Mouse (Mus musculus) layer of hippocampus, adult 9-11 months (tissue): ENCODE measurements at regions not wholly inside any gene's neighbourhood (a gene's known extent, or its start where the extent isn't known, plus 50 kb on each side); places are given as distances from the start of the nearest gene placed in this dataset.
A peak's percentile ranks its signal among the peaks of the same experiment; 100 is the strongest.
"Not testable (repeated sequence)": the region's sequence is repeated elsewhere in the genome, so short reads cannot be mapped to it uniquely, and the experiment has no call there.

Experiments used
- DNase-seq: peaks from one replicate; pipeline ENCODE4 v3.0.0; 2022

DNA sequence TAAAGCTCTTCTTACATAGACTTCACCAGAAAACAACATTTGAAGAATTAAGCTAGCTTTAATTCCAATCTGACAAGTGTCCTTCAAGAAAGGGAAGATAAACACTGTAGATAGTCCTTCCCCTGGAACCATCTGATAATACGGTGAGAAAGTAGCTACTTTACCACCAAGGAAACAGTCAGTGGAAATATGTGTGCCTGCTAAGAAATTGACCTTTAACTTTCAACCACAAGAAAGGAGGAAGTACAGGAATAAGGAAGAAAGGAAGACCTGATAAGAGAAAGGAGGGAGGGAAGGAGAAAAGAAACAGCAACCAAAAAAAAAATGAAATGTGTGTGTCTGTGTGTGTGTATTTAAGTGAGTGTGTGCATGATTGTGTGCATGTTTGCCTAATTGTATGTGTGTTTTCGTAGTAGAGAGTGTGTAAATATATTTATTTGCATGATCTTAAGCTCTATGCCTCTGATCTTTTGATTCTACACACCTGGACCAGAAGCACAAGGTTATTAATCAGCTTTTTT is 831.3 kb downstream of the Pla2g4a start:
- no peak for DNase-seq

DNA sequence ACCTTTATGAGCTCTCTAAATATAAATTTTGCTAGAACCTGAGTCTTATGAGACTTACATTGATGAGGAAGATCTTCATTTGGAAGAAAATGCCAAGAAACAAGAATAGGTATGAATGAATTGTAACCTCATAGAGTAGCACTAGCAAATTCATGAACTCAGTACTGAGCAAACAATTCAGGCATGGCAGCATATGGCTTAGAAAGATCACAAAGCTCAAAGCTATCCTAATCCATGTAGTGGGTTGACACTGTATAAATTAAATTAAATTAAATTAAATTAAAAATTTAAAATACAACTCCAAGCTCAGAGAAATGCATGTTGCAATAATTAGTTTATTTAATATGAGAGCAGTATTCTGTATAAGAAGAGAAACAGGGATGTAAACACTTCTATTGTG is 832.0 kb downstream of the Pla2g4a start:
- no peak for DNase-seq

DNA sequence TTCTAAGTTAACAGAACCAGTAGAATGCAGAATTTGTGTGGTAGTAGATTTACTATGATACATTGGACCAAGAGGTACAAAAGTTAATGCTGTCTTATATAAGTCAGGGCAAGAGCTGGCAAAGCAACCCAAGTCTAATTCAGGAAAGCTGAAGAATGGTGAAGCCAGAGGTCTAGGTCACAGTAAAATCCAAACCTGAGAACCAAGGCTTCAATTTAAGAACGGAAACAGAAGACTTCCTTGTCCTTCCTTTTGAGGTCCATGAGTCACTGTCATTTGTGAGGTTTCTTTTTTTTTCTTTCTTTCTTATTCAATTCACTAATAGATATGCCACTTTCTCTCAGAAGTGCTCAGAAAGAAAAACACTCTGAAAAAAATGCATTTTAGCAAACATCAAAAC is 833.4 kb downstream of the Pla2g4a start:
- DNase-seq: no peak

DNA sequence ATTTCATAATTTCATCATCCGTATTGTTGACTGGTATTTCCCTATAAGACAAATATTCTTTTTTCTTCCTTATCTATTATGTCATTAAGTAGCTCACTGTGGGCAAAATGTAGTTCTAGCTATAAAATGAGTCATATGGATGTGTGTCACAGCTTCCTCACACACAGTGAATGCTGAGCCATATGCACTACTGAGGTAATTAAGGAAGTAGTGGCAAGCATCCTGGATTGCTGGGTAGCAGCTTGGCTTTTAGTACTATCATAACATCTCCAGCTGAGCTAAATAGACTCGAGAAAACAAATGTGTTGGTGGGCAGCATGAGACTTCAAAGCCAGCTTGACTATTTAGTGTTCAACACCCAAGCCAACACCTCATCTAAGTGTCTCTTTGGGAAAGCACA is 857.7 kb downstream of the Pla2g4a start:
- DNase-seq: peak; percentile 6

DNA sequence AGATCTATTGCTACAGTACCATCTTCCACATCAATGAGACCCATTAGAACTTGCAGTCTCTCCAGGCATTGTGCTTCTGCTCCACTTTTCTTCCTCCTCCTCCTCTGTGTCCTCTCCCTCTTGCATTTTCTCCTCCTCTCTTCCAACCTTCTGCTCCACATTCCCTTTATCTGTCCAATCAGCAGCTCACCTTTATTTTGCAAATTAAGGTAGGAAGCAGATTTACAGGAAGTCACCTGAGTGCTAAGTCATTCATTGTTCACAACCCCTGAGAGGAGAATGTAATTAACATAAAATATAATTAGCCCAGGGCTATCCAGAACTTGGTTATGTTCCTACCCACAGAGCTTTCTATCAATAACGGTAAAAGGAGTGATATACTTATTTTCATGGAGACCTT is 863.7 kb downstream of the Pla2g4a start:
- no peak for DNase-seq

DNA sequence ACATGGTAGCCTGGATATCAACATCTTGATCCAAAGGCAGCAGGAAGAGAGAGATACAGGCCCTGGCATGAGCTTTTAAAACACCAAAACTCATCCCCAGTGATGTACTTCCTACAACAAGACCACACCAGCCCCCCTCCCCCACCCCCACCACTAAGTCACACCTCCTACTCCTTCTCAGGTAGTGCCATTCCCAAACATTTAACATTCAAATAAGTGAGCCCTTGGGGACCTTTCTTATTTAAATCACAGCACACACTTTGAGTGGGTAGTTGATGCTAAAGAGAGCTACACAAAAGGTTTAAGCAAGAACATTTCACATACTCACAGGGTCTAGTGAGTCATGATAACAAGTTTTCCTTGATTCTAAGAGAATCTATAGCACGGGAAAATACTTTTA is 886.4 kb downstream of the Pla2g4a start:
- no peak for DNase-seq

DNA sequence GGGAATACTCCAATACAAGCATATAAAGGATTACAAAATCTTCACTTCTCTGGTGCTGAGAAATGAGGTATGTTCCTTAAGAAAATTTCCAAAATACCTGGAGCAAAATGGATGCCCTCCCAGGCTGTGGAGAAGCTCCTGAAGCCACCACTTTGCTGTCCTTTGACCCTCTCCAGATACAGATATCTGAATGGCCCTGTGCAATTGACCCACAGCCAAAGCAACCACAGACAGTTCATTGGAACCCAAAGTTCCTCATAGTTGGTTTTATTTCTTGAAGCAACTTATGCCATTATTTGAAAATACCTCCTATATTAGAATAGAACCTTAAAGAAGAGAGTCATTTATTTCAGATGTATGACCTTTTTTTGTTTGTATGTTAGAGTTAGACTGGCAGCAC is 891.5 kb downstream of the Pla2g4a start:
- no peak for DNase-seq

DNA sequence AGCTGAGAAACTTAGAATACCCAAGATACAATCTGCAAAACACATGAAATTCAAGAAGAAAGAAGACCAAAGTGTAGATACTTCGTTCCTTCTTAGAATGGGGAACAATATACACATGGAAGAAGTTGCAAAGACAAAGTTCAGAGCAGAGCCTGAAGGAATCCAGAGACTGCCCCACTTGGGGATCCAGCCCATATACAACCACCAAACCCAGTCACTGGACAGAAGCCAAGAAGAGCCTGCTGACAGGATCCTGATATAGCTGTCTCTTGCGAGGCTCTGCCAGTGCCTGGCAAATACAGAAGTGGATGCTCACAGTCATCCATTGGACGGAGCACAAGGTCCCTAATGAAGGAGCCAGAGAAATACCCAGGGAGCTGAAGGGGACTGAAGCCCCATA is 898.1 kb downstream of the Pla2g4a start:
- not testable (repeated sequence) for DNase-seq

DNA sequence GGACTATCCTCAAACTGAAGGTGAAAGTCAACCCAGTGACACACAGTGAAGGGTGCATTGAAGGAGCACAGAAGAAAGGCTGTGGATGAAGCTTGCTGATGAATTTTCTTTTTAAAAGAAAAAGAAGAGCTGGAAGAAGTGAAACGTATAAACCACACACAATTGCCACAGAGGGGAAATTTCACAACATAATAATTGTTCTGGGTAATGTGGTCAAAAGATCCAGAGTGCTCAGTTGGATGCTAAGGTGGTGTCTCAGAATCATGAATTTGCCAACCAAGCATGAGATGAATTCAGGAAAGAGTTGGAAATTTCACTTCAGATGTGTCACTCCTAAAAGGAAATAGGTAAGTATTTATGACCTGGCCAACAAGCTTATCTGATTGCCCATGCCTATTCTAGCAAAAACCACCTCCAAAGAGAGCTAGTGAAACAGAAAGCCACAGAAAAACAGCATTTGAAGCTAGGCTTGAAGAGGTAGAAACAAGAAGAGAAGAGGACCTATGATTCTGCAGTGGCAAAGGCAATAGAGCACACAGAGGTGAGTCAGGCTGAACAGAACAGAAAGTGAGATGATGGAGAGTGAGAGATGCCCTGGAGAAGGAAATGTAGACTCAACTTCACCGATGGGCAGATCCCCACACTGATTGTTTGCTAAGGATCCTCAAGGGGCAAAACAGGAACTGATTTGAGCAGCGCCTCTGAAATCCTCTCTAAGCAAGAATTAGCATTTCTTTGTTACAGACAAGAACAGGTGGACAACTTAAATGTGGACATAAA is 922.7 kb downstream of the Pla2g4a start:
- no peak for DNase-seq

DNA sequence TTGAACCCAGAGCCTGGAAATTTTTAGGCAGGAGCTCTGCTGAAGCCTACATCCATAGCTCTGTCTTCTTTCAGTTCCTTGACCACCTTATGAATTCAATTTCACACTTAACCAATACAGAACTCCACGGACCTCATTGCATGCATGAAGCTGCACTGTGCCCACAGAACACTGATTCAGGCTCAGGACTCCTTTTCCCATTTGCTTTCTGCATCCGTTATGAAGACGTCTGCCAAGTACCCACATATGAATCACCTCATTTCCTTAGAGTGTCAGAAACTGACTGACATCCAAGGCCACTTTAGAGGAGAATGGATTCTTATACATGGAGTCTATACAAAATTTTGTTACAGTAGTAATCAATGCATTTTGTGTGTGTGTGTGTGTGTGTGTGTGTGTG is 932.8 kb downstream of the Pla2g4a start:
- no peak for DNase-seq

DNA sequence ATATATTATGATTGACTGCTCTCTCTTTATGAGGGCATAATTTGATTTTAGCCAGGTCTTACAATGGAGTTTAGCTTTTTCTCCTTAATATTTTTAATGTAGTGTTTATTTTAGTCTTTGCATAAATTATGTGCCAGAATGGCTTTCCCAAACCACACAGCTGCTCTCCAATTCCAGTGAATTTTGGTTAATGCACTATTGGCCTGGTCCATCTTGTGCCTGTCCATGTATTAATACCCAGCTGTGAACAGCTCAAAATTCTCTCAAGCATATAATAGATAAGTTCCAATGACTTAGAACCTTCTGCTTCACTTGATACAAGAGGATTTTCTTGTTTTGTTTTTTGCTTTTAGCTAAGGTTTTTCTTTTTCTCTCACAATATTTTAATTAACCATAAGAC is 939.4 kb downstream of the Pla2g4a start:
- no peak for DNase-seq

DNA sequence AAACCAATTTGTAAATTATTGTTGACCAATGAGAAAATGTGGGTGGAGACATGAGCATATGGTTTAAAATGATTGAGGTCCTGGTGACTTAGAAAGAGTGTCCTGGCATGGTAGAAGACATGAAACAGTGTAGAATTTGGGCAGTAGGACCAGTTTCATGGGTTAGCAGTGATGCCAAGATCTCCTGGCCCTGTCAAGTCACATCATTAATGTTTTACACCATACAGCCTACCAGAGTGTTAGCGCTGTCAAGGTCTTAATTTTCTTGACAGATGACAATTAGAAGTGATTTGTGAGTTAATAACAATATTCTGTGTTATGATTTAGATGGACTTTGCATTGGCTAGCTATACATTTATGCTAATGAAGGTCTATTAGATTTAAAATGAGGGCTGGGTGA is 939.8 kb downstream of the Pla2g4a start:
- DNase-seq: no peak

DNA sequence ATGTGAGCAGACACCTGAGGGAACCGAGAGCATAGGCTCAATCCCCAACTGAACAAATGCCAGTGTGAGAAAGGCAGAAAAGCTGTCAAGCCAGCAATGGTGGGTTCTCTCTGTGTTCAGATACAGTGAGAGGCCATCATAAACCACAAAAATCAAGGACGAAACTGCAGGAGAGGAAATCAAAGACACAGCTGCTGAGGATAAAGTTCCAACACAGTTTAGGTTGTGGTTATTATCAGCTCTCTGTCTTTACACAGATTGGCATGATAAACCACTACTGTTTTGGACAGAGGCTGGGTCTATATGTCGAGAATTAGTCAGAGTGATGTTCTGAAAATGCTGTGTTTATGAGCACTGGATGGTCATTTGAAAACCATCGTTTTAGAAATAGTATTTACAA is 946.5 kb downstream of the Pla2g4a start:
- no peak for DNase-seq

DNA sequence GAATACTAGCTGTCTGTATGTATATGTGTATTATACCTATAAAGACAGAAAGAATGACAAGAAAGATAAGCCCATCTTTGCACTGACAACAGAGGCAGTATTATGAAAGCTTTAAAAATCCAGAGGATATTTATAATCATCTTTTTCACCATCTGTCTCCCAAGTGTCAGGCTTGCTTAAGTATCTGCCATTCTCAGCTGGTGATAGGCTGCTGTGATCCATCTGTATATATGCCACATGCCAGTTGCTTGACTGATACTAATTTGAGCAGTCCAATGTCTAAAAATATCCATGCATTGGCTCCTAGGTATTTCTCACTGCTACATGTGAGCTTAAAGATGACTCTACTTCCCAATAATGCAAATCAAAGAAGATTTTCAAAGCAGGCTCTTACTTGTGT is 950.3 kb downstream of the Pla2g4a start:
- DNase-seq: peak; percentile 14

DNA sequence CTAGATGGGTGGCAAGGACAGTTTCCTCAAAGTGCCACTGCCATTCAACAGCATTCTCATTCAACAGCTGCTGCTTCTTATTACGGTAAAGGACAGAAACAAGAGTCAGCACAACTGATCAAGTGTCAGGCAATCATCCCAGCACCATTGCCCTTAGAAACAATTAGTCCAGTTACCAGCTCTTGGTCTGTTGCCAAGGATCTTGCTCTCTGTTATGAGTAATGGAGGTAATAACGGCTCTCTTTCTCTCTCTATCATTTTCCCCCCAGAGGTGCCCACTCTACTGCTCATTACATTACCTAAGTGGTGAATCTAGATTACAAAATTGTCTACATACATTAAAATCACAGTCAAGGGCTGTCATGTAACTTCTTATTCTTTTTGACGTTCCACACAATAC is 961.0 kb downstream of the Pla2g4a start:
- DNase-seq: no peak

DNA sequence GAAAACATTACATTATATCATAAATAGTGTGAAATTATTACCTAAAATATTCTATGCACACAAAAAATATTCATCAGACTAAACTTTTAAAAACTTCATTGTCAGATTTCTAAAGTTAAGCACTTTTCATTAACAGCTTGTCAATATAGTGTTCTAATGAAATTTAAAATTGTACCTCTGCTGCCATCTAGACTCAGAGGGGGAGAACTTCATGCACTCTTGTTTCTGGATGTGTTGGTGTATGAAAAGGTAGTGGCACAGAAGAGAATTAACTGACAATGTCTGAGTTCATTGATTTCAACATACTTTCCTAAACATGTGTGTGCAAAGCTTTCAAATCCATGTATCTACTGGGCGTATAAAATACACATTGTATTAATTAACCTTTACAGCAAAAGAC is 967.5 kb downstream of the Pla2g4a start:
- DNase-seq: peak; percentile 12

DNA sequence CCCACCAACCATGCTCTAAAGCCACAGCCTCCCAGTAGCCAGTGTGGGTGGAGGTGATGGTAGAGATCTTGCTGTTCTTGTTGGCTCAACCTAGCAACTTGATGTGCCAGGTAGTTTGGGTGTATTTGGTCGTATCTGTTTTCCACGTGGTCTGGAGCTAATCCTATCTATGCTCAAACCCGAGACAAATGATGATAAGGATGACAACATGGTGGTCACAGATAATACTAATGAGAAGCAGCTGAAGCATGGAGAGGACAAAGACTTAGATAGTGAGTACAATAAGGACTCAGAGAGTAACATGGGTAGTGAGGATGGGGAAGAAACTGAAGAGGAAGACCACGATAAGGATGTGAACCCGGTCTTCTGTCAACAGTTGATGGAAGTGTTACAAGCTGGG is 983.7 kb downstream of the Pla2g4a start:
- DNase-seq: no peak

DNA sequence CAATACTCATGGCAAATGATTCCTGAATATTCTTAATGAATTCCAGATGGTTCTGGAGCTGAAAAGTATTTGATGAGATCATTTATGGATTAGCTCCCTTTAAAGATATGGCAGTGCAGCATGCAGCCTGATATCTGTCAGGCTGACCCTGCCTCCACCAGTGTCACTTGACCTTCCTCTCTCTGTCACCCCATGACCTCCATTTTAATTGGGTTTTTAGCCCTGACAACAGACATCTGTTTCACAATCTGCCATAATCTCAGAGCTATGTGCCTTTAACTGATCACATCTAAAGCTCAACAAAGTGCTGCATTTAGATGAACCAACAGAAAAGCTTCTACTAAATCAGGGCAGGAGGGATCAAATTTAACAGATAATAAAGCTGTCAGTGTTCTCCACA is 995.7 kb downstream of the Pla2g4a start:
- no peak for DNase-seq

DNA sequence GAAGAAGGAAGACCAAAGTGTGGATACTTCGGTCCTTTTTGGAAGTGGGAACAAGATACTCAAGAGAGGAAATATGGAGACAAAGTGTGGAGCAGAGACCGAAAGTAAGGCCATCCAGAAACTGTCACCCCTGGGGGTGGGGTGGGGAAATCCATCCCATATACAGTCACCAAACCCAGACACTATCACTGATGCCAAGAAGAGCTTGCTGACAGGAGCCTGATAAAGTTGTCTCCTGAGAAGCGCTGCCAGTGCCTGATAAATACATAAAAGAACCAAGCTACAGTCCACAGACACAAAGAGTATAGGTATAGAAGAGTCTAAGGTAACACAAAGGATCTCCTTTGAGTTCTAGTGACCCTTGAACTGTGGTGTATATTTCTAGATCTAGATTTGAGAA is 1026.7 kb downstream of the Pla2g4a start:
- DNase-seq: no peak

DNA sequence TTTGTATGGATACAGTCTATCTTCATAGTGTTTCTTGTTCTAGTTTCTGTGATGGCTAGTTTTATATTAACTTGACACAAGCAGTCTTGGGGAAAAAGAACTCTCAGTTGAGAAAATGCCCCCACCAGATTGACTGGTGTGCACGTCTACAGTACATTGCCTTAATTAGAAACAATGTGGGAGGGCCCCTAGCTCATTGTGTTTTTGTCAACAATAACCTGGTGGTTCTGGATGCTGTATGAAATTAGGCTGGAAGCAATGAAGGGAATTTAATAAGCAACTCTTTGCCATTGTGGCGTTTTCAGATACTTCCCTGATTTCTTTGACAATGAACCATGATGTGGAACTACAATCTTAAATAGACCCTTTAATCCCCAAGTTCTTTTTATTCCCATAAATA is 1036.6 kb downstream of the Pla2g4a start:
- no peak for DNase-seq

DNA sequence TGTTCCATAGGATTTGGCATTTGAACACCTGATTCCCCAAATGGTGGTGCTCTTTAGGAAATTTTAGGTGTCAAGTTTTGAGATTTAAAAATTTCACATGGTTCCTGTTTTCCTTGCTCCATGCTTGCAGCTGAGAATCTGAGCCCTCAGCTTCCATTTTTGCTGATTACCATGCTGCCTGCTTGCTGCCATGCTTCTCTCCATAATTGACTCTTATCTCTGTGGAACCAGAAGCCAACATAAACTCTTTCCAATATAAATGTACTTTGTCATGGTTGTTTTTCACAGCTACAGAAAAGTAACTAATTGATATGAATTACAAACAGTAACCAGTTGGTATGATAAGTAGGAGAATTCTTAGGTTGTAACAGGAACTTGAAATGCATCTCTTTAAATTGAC is 1044.0 kb downstream of the Pla2g4a start:
- no peak for DNase-seq

DNA sequence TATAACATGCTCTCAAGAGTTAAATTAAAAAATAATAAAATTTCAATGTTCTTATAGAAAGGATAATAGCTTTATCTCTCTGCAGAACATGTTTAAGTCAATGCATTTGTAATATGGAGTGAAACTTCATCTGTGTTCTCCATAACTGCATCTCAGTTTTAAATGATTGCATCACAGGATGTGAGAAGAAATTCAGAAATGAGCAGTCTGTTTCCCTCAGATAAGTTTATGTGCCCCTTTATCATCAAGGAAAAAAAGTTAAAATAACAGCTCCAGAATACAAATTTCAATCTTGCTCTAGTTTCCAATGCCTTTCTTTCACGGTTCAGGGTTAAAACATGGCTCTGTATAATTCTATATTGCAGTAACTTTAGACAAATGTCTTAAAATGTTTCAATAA is 1048.3 kb downstream of the Pla2g4a start:
- DNase-seq: no peak

DNA sequence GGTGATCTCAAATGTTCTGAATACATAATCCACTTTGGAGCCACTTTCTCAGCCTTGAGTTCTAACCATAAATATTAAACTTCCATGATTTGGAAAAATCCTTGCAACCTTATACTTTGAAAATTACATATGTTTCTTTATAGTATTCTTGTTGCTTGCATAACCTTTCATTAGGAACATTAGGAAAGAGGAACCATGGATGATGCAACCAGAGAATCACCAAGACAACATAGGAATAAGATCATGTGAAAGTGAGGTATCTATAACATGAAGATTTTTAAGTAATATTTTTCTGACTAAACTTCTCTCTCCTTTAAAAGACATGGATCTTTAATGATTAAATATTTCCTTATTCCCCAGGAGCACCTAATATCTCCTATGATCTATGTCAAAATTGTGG is 1057.0 kb downstream of the Pla2g4a start:
- no peak for DNase-seq

DNA sequence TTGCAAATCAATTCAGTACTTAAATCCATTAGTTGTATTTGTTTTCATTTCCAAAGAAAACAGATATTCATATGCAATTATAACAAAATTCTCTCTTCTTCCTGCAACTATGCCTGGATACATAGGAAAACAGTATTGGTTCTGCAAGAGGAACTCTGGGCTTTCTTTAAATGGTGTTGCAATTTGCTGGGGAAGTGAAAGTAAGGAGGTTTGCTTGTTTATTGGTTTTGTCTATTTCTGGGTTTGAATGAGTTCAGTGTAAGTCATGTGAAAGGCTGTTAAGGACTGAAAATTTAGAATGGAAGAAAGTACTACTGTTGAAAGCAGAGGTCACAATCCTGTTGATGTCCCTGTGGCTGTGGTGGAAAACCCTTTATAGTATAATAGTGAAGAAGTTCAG is 1058.0 kb downstream of the Pla2g4a start:
- peak; percentile 18 for DNase-seq

DNA sequence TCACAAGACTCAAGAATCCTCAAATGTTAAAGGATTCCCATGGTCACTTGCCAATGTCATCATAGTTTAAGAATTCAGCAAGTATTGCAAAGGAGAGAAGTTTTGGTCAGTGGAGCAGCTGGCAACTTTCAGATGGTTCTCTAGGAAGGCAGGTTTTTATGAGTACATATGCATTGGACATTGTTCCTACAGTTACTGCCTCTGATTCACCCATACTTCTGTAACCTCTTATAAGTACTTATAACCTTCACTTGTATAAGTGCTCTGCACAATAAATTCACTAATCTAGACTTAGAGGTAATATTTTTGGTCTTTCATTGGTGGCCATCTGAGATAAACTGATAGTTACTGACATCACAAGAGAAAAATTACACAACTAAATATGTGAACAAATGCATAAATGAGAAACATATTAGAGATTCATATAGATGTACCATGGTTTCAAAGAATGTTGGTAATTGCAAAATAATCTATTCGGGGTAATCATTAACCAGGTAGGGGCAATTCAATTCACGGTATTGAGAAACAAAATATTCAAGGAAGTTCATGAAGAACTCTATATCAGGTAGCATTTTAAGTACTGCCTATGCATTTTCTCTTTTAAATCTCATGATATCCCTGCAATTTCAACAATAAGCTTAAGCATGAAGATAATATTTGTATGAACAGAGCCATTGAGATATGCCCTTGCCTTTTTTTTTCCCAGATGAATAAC is 1059.6 kb downstream of the Pla2g4a start:
- DNase-seq: no peak
